Mouse (Mus musculus) ES-E14 (cell line): Measurements from ENCODE around the gene Taf6.

ENCODE experiments used
- CHD2 ChIP-seq: IDR thresholded peaks from 2 replicates; pipeline ENCODE4 v1.6.1; 2014; ENCODE audit warnings: mild to moderate bottlenecking, low read depth, low read length, inconsistent platforms
- HCFC1 ChIP-seq: IDR thresholded peaks from 2 replicates; pipeline ENCODE4 v1.6.1; 2012; ENCODE audit warnings: low read length, inconsistent platforms, borderline replicate concordance; ENCODE audit not compliant: insufficient read depth

DNA sequence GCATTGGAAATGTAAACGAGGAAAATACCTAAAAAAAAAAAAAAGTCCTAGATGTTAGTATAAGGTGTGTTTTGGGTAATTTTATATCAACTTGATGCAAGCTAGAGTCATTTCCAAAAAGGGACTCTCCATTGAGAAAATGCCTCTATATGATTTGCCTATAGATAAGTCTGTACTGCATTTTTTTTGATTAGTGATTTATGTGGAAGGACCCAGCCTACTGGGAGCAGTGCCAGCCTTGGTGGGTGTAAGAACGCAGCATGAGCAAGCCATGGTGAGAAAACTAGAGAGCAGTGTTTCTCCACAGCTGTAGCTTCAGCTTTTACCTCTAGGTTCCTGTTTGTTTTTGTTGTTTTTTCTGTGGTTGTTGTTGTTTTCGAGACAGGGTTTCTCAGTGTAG lies 36.0 kb upstream of the Taf6 start:
- TF ChIP-seq CHD2 (no peak), HCFC1 (no peak)
